Mouse (Mus musculus) lung, adult 2 months (tissue): ENCODE results near the gene Gosr2. TPM values are rescaled to one million over a fixed set of nuclear protein-coding genes. Genes with fewer than 3 reads are reported as not detected.

Experiments used
- DNase-seq: peaks from one replicate; pipeline ENCODE4 v3.0.0; 2022
- H3K4me1 ChIP-seq: fragments of 200-500 bp; 2 replicates; pipeline ENCODE4 v1.6.1; 2011; ENCODE audit warnings: low read length; ENCODE audit not compliant: control insufficient read depth, insufficient read depth
- H3K4me3 ChIP-seq: fragments of 200-500 bp; replicated peaks from 2 replicates; pipeline ENCODE3; 2011; ENCODE audit warnings: low read depth, mild to moderate bottlenecking, control low read depth, low read length; ENCODE audit errors: extremely low read depth
- CTCF ChIP-seq: fragments of 200-500 bp; IDR thresholded peaks from 2 replicates; pipeline ENCODE4 v1.5.1; 2011; ENCODE audit warnings: mild to moderate bottlenecking, low read length, control low read depth; ENCODE audit not compliant: insufficient read depth
- POLR2A ChIP-seq: fragments of 200-500 bp; IDR thresholded peaks from 2 replicates; pipeline ENCODE4 v1.6.1; 2011; ENCODE audit warnings: low read depth, mild to moderate bottlenecking, control low read depth, low read length, borderline replicate concordance; ENCODE audit errors: extremely low read depth
- WGBS: fragments of 180-500 bp; shearing (Covaris S2); methylation state at CpG from one replicate; pipeline ENCODE4 v1.1.7; 2018; 5-methylcytosine and 5-hydroxymethylcytosine counted together
- polyA plus RNA-seq: library from polyadenylated mRNA; depleted of rRNA; stranded (reverse); fragments of >200 nt; gene quantifications from 2 replicates; pipeline ENCODE4 v1.2.3, GENCODE M21; 2012

Gene Gosr2
- polyA plus RNA-seq, 1 experiment, result 78.2 TPM

GRCm38 (mm10) chr11:103722040-103722481 is 24.4 kb upstream of the Gosr2 start:
- no peak for TF ChIP-seq POLR2A
- no peak for TF ChIP-seq CTCF
- 15% methylated on average over 9 of the region's 9 CpGs for WGBS
- H3K4me1 ChIP-seq, result no peaks in the 10 kb centered on the region; the same call in 1 of the 2 replicates
- no peak overlapping the region for H3K4me3 ChIP-seq
- no peak for DNase-seq

DNA sequence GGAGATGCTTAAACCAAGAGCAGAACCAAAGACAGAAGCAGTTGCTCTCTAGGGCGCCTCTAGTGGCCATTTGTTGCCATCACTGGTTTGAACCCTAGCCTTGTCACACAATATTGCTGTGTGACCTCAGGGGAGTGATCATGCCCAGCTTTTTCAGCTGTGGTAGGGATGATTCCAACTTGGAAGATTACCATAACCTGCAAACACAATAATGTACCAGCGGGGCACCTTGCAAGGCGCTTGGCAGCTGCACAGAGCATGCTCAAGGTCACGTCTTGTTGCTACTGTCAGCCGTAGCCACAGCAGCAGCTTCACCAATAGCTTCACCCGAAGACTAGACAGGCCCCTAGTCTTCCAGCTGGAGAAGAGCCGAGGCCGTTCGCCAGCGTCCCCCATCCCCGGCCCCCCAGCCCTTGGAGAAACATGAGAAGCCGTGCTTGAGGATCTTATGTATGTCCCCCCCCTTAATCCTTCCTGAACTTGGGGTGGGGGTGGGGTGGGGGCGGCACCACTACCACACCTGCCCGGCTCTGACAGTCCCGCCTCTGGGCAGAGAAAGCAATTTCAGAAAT is 23.9 kb upstream of the Gosr2 start:
- Histone ChIP-seq H3K4me3 (no peak overlapping the region), H3K4me1 (no peaks in the 10 kb centered on the region; the same call in 1 of the 2 replicates)
- no peak for DNase-seq
- 26% methylated on average over 15 of the region's 15 CpGs for whole genome bisulfite sequencing
- TF ChIP-seq POLR2A (no peak), CTCF (peak; percentile 45; the same call in 1 of the 2 replicates)

DNA sequence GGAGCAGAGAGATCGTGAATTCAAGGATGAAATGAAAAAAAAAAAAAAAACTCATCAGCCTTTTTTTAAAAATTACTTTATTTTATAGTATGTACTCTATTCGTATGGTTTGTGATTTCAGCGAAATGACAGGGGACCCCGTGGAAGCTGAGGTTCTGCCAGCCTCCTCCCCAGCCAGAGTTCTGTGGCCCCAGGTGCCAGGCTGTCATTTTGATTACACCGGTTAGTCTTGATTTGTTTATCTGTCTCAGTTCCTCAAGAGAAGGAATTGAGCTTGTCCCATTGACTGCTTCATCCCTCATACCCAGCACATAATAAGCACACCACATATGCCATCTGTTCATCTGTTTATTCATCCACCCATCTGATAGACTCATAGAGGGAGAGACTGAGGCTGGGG is 21.7 kb upstream of the Gosr2 start:
- TF ChIP-seq CTCF (no peak), POLR2A (no peak)

DNA sequence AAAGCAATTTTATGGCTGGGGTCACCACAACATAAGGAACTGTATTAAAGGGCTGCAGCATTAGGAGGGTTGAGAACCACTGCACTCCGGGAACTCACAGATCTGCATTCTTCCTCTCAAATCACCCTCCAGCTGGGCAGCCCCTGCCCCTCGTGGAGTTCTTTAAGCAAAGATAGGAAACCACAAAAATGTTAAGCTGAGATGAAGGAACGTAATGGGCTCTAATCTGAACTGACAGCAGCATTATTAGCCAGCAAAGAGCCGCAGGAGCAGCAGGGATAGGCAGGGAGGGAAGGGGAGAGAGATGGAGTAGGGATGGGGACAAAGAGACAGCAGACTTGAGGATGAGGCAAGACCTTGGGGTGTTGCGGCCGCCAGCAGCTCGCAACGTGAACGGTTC is 19.3 kb upstream of the Gosr2 start:
- WGBS, result 61% methylated on average over 9 of the region's 9 CpGs
- Histone ChIP-seq H3K4me1 (no peaks in the 10 kb centered on the region; the same call in 1 of the 2 replicates), H3K4me3 (no peak overlapping the region)
- no peak for DNase-seq
- TF ChIP-seq POLR2A (no peak), CTCF (no peak)

More for the DNA sequence above, 21.7 kb upstream of the Gosr2 start:
- H3K4me1 ChIP-seq, result no peaks in the 10 kb centered on the region; the same call in 1 of the 2 replicates
- 78% methylated on average over 5 of the region's 5 CpGs for WGBS
- no peak overlapping the region for H3K4me3 ChIP-seq
- DNase-seq, result no peak

GRCm38 (mm10) chr11:103714074-103714473 is 16.4 kb upstream of the Gosr2 start:
- TF ChIP-seq POLR2A (no peak), CTCF (no peak)
- DNase-seq, result no peak
- Histone ChIP-seq H3K4me3 (no peak overlapping the region), H3K4me1 (no peaks in the 10 kb centered on the region)
- 72% methylated on average over 2 of the region's 2 CpGs for WGBS

DNA sequence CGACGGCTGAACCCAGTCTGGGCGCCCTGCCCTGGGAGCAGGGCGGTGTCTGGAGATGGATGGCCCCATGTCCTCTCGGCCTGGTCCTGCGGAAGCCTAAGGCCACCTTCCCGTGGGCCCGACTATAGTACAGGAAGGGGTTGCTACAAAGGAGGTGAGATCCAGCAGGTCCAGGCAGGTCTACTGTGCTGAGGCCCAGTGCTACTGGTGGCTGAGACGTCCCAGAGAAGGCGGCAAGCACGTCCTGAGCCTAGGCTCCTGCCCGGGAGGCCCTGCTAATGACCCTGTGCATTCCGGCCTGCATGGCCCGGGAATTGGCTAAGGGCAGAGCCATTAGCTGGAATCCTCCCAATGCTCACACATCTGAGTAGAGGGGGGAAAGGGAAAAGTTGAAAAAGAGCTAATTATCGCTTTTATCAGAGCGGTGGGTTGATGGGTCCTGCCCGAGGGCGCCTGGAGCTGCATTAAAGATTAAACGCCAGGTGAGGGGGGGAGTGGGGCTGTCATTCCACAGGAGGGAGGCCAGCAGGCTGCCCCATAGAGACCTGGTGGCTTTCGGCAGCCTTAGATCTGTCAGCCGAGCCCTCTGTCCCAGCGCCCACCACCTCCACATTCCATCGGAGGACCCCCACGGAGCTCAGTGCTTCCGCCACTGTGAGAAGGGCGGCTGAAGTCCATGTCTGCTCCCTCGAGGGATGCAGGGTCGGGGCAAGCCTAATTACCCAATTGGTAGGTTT is 14.3 kb upstream of the Gosr2 start:
- WGBS, result 61% methylated on average over 28 of the region's 28 CpGs
- no peak for DNase-seq
- no peak for TF ChIP-seq CTCF
- Histone ChIP-seq H3K4me3 (no peak overlapping the region), H3K4me1 (peaks cover 3% of the 10 kb centered on the region; the same call in 1 of the 2 replicates)

DNA sequence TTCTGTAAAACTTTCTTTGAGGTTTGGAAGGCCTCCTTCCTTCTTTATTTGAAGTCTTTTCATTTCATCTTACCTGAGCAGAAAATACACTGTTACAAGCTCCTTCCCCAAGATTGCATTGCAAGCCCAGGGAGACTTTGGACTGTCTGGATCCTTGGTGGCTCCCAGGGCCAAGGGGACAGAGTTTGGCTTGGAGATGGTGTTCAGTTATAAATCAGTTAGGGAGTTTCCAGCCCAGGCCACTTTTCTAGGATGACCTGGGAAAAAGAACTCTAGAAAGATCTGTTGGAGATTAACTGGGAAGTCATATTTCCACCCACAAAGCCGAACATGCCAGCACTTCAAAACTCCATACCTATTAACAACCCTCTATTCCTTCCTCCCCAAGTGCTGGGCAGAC is 12.3 kb upstream of the Gosr2 start:
- DNase-seq, result no peak
- WGBS, result 82% methylated on average over 1 of the region's 1 CpGs

GRCm38 (mm10) chr11:103707005-103707404 is 9.3 kb upstream of the Gosr2 start:
- Histone ChIP-seq H3K4me3 (no peak overlapping the region), H3K4me1 (peaks cover 6% of the 10 kb centered on the region)
- TF ChIP-seq POLR2A, result no peak; the same call in 1 of the 2 replicates
- TF ChIP-seq CTCF, result no peak
- WGBS, result 28% methylated on average over 8 of the region's 8 CpGs
- DNase-seq, result peak; percentile 24

More for the DNA sequence above, 12.3 kb upstream of the Gosr2 start:
- Histone ChIP-seq H3K4me1 (peaks cover 6% of the 10 kb centered on the region), H3K4me3 (no peak overlapping the region)
- TF ChIP-seq POLR2A (no peak), CTCF (no peak)

DNA sequence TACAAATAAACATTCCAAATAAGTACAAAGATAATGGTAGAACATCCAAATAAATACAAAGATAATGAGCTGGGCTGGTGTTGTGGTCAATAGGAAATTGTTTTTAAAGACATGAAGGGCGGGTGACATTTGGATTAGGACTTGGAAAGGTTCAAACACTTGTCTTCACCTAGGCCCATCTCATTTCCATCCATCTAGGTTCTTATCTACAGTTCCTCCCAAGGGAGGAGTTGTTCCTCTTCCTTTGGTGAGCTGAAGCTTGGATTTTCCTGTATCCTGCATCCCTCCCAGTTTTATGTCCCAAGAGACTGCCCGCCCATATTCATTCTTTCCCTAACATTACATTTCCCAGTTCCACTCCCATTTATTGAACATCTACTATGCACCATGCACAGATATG is 528 bp upstream of the Gosr2 start:
- whole genome bisulfite sequencing, result 45% methylated on average over 2 of the region's 2 CpGs
- TF ChIP-seq CTCF, result no peak
- no peak for DNase-seq

More for the DNA sequence above, 528 bp upstream of the Gosr2 start:
- Histone ChIP-seq H3K4me1 (peaks cover 5% of the 10 kb centered on the region; the same call in 1 of the 2 replicates), H3K4me3 (peak overlapping the region; percentile 90)
